Mouse (Mus musculus) kidney, postnatal 4 days (tissue): ENCODE measurements around the gene Rassf8.

Source experiments
- DNase-seq, 2 experiments: peaks; one replicate each; pipeline ENCODE4 v3.0.0; 2021; ENCODE audit warnings: mixed read lengths in 2 of 2

Rassf8 gene

GRCm38 (mm10) chr6:145863065-145863971 lies 116.8 kb downstream of the Rassf8 start:
- DNase-seq: peak; percentile 57 to 69

DNA sequence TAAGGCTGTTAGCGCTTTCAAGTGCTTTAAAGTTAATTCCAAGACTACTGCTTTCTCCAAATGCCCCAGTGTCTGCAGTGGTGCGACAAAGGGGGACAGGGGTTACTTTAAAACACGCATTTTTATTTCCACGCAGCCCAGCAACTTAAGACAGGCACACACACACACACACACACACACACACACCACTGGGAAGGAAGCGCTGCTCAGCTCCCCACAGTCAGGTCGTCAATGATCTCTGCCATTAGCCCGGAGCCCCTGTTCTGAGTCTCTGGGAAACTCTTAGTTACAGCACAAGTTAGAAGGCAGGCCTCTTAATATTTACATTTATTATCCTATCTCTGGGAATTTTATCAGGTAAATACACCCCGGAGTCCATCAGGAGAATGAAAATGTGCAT lies 117.6 kb downstream of the Rassf8 start:
- no peak for DNase-seq

DNA sequence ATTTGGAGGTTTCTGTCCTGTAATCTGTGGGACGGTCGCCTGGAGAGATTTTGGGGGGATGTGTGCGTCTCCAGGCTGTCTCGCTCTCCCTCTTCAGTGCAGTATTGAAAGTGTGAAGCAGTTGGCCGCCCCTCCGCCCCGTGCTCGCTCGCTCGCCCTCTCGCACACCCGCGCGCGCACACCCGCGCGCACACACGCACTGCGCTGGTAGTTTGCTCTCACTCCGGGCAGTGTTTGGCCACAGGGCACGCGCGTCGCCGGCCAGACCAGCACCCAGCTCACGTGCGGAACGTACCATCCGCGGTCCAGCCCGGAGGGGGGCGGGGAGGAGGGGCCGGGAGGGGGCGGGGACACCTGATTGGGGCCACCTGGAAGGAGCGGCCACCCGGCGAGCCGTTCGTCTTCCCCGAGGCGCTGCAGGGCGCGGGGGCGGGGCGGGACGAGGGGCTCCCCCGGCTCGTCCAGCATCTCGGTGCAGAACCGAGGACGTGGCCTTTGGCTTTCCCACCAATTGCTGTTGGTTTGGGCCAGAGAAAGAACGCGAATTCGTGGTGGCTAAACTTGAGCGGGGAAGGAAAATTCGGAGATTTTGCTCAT lies 118.8 kb downstream of the Rassf8 start, which contains the start of gene Bhlhe41:
TSS of gene Bhlhe41 (minus strand) at position 270 of the 597 bp plus-strand sequence.
- peak; percentile 73 to 84 for DNase-seq

- DNase-seq: peak; percentile 88 to 92
Measured at GRCm38 (mm10) chr6:145865886-145866851, 119.6 kb downstream of the Rassf8 start.

DNA sequence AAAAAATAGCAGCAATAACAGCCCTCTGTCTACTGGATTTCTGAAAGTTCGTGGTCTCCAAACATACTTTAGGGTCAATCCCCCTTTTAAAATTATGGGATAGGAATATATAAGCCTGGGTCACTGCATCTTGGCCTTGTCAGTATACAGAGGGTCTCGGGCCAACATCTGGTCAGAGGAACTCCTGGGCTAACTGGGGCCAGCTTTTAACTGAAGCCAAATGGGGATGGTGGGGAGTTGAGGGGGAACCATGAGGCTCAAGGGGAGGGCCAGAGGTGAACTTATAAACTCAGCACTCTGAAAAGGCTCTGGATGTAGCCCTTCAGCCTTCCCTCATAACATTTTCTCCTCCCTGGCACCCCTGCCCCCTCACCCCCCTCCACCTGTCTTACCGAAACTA lies 120.6 kb downstream of the Rassf8 start:
- no peak for DNase-seq
